Mouse (Mus musculus): ENCODE measurements around the gene Olfr1535.

DNA sequence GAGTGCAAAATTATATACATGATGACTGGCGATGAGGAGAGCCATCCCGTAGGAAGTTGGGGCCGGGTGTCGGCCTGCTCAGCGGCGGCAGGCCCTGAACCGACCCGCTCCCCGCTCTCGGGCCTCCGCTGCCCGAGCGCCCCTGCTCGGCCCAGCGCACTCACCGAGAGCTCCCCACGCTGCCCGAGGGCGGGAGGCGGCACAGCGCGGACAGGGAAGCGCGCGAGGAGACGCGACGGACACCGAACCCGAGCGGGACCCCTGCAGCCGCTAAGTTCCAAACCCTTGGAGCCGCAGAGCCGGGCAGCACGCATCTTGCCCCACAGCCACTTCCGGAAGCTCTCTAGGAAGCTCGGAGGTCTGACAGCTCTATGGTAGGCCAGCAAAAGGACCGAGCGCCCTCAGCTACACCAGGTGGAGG lies 28.9 kb downstream of the Olfr1535 start, which contains the start of gene Zkscan8:
- no peak for TF ChIP-seq CTCF (IDR thresholded peaks at IDR 0.05; ENCODE audit: control insufficient read depth, insufficient read depth, insufficient read length)
- TF ChIP-seq USF1 (IDR thresholded peaks at IDR 0.05; ENCODE audit: low read depth) = no peak
- TF ChIP-seq CEBPB (IDR thresholded peaks at IDR 0.05; ENCODE audit: low read depth) = no peak
- no peak for TF ChIP-seq MAX (IDR thresholded peaks at IDR 0.05)

Measured in C2C12 (cell line).